Mouse (Mus musculus): ENCODE data around the gene Mtg2.

Gene Mtg2

DNA sequence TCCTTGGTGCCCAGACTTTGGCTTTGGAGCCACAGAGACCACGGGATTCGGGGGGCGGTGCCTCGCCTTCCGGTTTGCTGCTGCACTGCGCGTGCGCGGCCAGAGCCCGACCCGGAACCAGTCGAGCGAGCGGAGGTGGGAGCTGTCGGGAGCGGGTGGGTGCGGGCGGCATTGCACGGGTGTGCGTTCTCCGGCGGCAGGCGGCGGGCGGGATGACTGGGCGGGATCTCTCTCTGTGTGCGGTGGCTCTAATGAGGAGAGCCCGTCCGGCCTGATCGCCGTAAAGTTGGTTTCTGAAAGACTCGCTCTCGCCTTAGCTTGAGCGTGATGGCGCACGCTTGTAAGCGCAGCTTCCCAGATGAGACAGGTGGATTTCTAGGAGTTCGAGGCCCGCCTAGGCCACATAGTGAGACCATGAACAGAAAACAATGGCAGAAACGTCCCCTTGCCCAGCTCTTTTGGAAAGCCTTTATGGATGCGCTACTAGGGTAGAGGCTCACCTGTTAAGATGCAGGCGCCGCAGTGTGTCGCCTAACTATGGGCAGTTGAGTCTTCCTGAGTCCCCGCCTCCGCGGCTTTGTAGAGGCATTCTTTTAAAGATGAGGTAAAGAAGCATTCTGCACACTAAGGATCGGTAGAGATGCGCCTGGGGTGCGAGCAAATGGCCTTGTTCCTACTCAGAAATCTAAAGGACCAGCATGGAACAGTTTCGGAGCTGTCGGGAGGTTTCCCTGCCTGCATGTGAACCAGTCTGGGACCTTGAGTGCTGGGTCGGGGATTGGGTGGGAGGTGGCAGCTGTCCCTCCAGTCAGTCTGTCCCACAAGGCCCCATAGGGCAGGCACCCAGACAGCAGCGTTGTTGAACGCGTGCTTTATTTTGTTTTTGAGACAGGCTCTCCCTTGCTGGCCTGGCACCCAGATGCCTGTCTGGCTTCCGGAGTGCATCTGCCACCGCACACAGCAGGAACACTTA, at the start of gene Mtg2:
Gene Mtg2 (plus strand): TSS at position 108 of the 973 bp plus-strand sequence.
- DNase-seq (ENCODE audit: low read depth in 2 of 2, low spot score in 2 of 2): peak; percentile 89 to 92

DNA sequence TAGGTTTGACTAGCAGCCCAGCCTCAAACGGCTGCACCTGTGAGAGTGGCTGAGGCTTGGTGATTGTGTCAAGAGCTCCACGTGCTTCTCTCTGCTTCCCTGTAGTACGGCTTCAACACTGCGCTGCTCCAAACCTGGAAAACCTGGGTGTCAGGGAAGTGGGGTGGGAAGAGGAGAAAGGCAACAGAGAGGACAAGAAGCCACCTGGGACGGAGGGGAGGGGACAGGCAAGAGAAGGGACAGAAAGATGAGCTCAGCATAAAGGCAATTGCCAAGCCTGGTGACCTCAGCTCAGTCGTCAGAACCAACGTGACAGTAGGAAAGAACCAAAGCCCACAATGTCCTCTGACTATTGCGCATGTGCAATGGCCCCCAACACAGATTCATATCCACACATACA, 49.5 kb upstream of the Mtg2 start:
- no peak for DNase-seq (ENCODE audit: low read depth in 2 of 2, low spot score in 2 of 2)

DNA sequence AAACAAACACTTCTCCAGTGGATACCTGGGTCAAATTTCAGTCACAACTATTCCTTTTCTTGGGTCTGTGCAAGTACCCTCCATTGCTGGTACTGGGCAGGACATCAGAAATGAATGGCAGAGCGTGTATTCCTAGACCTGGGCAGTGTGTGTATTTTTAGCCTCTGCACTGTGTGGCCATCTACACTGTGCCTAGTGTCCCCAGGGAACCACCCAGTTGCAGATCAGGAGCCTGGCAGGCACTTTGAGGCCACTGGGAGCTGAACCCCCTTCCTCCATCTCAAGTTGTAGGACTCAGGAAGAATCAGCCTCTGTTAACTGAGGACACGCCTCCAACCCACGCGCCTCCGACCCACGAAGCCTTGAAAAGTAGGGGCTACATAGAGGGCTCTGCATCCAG, 47.6 kb upstream of the Mtg2 start:
- DNase-seq (ENCODE audit: low read depth in 2 of 2, low spot score in 2 of 2): no peak

DNA sequence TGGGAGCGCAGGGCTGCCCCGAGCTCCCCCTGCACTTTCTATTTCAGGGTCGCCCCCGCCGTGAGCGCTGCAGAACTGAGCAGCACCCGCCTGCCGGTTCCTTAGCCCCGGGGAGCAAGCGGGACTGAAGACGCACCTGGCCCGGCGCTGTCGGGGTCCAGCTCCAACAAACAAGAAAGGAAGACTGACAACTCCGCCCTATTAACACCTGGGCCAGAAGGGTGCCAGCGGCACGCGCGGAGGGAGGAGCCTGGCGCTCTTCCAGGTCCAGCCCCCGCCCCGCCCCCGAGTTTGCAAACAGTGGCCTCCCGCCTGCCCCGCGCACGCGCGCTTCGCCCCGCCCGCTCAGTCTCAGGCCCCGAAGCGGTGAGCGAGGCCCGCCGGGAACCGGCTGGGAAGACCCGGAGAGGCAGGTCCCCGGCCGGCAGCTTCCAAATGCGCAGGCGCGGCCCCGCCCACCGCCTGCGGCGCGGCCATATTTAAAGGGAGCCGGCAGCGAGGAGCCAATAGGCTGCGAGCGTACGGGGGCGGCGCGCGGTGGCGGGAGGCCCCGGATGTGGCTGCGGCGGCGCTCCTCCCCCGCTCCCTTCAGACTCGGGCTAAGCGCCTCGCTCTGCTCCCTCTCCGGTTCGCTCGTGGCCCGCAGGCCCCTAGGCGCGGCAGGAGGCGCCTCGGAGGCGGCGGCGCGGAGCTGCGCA, 45.8 kb upstream of the Mtg2 start, which contains the start of gene Lsm14b:
Gene Lsm14b (plus strand): TSS at position 587 of the 698 bp plus-strand sequence.
- DNase-seq (ENCODE audit: low read depth in 2 of 2, low spot score in 2 of 2): peak; percentile 98 to 99

DNA sequence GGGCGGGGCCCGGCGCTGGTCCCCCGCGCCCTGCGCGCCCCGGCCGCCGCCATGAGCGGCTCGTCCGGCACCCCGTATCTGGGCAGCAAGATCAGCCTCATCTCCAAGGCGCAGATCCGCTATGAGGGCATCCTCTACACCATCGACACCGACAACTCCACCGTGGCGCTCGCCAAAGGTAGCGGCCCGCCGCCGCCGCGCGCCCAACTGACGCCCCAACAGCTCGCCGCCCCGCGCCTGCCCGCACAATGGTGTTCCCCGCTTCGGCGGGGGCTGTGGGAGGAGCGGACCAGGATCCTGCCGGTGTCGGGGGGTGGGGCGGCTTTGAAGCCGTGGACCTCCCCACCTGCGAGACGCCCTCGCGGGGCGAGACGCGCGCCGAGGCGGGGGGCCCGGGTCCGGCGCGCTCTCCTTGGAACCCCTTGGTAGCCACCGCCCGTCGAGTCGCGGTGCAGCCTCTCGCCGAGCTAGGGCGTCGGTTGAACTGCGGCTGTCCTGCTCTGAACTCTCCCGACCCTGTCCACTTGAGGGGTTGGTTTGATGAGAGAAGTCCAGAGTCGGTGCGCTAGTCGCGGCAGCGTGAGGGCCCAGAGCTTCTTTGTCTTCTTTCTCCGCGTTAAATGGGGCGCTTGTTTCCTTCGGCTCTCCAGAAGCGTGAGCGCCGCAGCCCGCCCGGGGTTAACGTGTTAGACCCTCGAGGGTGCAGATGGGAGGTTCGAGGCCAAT, 45.1 kb upstream of the Mtg2 start:
- no peak for DNase-seq (ENCODE audit: low read depth in 2 of 2, low spot score in 2 of 2)

DNA sequence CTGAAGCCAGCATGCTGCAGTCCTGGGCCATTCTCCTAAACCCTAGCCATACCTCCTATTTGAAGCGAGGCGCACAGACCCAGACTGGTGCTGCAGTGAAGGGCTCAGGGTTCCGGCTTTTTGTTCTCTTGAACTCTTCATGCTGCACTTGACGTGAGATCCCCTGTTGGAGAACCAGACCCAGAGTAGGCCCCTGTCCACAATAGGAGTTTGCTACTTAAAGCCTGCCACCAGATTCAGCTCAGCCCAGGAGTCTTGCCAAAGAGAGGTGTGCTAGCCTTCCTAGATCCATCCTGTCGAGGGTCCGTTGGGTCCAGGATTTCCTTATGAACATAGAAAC, 44.6 kb upstream of the Mtg2 start:
- peak in 1 of 2 experiments; percentile 10 for DNase-seq (ENCODE audit: low read depth in 2 of 2, low spot score in 2 of 2)

DNA sequence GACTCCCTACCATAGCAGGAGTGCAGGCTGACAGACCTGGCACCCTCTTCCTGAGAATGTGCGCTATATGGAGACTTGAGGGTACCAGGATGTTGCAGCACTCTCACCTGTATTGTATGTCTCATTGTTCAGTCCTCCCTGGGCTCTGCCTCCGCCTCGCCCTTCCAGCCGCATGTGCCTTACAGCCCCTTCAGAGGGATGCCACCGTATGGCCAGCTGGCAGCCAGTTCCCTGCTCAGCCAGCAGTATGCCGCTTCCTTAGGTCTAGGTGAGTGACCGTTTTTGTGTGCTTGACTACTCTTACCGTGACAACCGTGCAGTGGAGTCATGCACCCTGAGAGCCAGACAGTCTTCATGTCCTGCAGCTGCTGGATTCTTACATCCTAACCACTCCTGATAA, 42.6 kb upstream of the Mtg2 start:
- no peak for DNase-seq (ENCODE audit: low read depth in 2 of 2, low spot score in 2 of 2)

DNA sequence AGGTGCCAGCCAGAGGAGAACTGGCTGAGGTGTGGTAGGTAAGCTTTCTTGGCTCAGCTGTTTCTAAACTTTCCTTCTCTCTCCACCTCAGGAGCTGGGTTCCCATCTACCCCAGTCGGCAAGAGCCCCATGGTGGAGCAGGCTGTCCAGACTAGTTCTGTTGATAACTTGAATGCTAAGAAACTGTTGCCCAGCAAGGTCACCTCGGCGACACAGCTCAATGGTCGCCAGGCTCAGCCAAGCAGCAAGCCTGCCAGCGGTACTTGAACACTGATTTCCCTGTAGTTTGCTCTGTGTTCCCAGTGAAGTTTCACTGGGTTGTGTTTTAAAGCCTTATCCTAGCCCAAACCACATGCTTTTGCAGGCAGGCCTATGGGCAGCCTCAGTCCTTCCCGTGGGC, 39.1 kb upstream of the Mtg2 start:
- no peak for DNase-seq (ENCODE audit: low read depth in 2 of 2, low spot score in 2 of 2)

DNA sequence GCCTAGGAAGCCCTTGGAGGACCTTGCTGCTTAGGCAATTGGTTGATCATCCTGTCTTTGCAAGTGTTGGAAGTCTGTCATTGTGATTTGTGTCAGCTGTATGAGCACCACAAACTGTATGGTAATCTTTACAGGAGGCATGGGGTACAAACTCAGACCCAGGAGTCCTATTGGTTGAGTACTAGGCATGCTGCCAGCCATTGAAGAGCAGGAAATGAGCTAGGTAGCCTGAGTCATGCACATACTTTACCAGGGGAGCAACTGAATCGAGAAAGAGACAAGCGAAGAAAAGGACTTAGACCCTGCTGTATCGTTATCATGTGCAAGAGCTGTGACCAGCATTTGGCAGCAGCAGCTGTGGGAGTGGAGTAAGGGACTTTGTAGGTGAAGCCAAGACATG, 37.5 kb upstream of the Mtg2 start:
- DNase-seq (ENCODE audit: low read depth in 2 of 2, low spot score in 2 of 2): no peak

DNA sequence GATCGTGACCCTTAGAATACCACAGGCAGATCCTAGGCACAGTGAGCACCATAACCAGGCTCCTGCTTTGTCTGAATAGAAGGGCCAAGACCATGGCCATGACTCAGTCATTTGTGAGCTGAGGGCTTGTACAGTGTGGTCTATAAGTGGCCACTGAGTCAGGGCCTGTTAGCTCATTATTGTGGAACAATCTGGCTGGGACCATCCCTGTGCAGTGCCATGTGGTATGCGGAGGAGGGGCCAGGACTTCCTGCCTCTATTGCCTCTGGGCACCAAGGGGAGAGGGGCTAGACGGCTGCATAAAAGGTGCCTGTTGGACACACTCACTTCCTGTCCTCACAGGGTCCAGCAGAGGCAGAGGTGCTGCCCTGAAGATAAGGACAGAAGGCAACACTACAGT, 36.4 kb upstream of the Mtg2 start:
- no peak for DNase-seq (ENCODE audit: low read depth in 2 of 2, low spot score in 2 of 2)

DNA sequence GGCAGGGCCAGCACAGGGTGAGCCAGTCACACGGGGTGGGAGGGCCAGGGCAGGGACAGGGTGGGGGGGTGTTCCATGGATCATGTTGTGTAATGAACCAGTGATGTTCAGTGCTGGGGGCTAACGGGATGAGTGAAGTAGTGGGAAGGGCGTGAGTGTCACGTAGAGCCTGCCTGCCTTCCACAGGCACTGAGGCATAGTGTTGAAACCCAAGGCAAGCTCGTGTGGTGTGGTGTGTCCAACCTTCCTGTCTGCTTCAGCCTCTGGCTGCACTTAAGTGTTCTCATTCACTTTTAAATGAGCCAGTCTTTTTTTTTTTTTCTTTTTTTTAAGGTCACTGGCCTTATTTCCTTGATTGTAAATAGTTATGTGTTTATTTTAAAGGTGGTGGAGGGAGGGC, 35.6 kb upstream of the Mtg2 start:
- no peak for DNase-seq (ENCODE audit: low read depth in 2 of 2, low spot score in 2 of 2)

DNA sequence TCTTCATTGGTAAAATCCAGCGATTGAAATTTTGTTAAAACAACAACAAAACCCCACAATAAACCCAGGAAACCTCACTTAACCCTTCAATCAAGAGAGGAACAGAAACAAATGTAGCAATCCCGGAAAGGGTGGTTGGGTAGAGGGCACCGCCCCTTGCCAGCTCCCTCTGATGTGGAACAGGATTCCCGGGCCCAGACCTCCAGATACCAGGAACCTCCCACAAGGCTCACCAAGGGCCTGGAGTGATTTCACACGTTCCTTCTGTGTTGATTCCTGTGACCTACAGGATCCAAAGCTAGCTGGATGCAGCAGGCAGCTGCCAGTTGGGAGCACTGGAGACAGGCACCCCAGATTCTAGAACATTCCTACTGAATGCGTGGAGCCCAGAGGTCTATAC, 30.0 kb upstream of the Mtg2 start:
- DNase-seq (ENCODE audit: low read depth in 2 of 2, low spot score in 2 of 2): no peak

DNA sequence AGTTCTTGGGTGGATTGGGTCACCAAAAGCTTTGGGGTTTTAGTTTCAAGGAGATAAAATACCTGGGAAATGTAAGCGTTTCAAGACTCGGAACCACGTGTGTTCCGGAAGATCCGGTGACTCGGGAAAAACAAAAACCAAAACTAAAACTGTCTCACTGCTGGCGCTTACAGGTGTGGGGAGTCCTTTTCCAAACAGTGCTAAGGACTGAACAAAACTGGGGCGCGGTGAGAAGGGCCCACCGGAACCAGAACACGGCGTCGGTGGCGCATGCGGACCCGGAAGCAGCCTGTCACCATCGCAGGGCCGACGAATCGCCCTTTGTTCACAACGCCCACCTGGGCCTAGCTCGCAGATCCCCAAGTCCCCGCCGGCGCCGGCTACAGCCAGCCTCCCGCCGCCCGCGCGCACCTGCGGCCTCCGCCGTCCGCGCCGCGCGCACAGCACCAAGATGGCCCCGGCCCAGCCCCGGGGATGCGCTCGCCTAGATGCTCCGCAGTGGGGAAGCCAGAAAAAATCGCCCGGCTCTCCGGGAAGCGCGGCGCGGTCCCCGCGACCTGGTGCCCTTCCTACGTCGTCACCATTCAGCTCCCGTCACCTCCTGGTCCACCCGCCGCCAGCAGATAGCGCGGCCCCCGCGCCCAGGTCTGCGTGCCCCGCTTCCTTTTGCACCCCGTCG, 28.7 kb upstream of the Mtg2 start:
- peak; percentile 21 to 25 for DNase-seq (ENCODE audit: low read depth in 2 of 2, low spot score in 2 of 2)

DNA sequence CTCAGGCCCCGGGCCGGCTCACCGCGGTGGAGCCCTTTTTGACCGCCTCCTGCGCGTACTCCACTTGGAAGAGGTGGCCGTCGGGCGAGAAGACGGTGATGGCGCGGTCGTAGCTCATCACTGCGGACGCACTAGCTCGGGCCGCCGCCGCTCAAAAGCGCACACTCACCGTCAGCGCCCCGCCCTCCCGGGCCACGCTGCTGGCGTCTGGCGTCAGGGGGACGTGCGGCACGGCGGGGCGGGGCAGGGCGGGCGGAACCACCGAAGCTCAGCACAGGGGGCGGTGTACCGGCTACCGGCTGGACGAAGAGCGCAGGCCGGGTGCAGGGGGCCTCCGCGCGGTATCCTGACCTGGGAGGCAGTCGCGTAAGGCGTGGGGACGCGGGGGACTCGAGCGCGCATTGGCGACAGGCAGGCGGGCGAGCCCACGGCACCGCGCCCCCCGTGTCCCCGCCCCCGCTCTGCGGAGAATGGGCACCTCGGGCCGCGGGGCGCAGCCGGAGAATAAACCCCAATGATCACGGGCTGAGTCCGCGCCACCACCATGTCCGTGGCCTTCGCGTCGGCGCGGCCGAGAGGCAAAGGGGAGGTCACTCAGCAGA, 28.0 kb upstream of the Mtg2 start, which contains the start of the genes Psma7 and Ss18l1:
Gene Psma7 (minus strand): TSS at position 178 of the 602 bp plus-strand sequence.
Gene Ss18l1 (plus strand): TSS at position 254 of the 602 bp plus-strand sequence.
- DNase-seq (ENCODE audit: low read depth in 2 of 2, low spot score in 2 of 2): peak; percentile 78 to 80

DNA sequence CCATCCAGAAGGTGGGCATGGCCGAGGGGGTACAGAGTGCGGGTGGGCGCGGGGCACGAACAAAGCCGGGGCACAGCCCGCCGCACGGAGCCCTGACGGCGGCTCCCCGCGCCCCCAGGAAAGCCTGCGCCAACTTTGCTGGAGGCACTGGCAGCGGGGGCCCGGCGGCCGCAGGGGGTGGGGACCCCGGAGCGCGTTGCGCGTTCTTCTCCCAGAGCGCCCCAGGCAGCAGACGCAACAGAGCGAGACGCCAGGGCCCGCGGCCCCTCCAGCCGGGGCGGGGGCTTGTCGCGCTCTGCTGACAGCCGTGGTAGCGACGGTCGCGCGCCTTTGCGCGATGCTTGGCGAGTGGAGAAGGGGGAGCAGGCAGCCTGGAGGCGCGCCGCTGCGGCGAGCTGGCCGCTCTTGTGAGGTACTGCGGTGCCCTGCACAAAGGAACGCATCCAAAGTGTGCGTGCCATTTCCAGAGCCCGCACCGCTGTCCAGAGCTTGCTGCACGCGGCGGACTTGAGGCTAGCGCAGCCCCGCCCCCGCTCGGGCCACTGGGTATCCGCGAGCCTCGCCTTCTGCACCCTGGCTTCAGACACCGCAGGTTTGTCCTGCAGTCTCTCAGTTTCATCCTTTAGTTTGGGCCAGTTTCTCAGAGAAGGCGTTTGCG, 27.4 kb upstream of the Mtg2 start:
- peak in 1 of 2 experiments; percentile 32 for DNase-seq (ENCODE audit: low read depth in 2 of 2, low spot score in 2 of 2)

DNA sequence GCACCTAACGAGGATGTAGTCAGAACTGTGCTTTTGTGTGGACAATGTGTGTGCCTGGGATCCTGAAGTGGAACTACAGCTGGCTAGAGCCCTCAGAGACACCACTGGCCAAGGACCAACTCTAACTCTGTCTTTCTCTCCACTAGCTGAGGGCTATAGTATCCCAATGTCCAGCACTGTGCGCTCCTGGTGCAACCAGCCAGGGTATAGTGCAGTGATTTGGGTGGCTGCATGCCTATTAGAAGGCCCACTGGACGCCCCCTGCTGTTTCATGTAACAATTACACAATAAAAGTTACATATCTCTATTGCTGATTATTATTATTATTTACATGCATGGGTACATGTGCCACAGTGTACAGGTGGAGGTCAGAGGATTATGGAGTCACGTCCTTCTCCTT, 25.1 kb upstream of the Mtg2 start:
- DNase-seq (ENCODE audit: low read depth in 2 of 2, low spot score in 2 of 2): peak; percentile 48 to 66

DNA sequence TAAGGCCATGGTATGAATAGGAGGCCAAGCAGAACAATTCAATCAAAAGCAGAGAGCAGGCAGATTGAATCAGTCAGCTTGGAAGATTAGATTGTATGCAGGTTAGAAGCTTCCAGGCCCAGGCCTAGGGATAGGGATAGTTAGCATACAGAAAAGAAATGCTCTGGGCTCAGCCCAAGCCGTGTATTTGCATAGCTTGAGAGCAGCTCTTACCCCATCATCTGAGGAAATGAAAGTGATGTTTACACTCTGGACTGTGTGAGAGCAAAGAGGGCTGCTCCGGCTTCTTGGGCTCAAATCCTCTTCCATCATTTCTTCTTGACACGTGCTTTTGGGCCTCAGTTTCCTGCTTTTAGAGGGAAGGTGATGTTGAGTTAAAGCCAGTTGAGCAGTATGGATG, 22.8 kb upstream of the Mtg2 start:
- no peak for DNase-seq (ENCODE audit: low read depth in 2 of 2, low spot score in 2 of 2)

DNA sequence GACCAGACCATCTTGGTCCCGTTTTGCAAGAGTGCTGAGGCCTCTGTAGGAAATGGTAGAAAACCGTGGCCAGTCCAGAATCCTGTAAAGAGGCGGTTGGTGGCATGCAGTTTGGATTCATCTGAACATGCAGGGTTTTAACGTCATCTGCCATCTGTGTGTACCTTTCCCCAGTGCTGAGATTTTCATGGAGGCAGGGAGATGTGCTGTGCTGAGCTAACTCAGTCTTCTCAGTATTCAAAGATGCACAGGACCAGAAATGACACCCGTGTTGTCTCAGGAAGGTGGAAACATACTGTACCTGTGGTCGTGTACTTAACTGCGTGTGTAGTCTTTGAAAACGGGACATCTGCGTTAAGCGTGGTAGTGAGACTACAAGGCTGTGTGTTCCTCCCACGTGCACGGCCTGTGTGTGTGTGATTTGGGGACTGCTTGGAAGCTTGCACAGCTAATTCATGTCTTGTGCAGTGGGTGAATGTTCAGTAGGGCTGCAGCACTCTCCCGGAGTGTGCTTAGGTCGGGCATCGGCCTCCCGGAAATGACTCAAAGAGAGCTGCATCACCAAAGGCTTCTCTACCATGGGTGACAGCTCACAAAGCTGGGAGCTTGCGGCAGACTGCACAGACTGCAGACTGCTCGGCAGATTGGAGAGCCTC, 22.3 kb upstream of the Mtg2 start:
- no peak for DNase-seq (ENCODE audit: low read depth in 2 of 2, low spot score in 2 of 2)

DNA sequence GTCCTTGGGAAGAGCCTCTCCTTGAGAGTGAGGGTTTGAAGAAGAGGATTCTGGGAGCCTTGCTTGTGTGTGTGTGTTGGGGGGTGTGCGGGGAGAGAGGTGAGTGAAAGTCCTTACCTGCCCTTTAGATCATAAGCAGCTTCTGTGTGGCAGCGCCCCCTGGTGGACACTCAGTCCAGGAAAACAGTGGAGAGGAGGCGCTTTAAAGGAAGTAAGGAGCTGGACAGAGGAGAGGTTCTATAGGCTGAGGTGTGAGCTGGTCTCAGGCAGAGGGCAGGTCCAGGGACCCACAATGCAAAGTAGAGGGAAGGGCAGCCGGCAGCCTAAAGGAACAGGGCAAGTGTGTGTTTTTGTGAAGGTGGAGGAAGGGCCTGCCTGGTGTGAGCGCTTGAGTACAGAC, 19.4 kb upstream of the Mtg2 start:
- DNase-seq (ENCODE audit: low read depth in 2 of 2, low spot score in 2 of 2): peak; percentile 81 to 84

Data from CD8-positive naive resting alpha-beta T cell, adult 2 months (primary cell).